Mouse (Mus musculus) left cerebral cortex, adult 9 months (tissue): ENCODE measurements at regions not wholly inside any gene's neighbourhood (a gene's known extent, or its start where the extent isn't known, plus 50 kb on each side); places are given as distances from the start of the nearest gene placed in this dataset.

Experiments used
- DNase-seq, 2 experiments: peaks; one replicate each; pipeline ENCODE4 v3.0.0; 2022; ENCODE audit warnings: low spot score in 2 of 2

- no peak for DNase-seq
Observed at GRCm38 (mm10) chr3:137482546-137482945, 138.9 kb upstream of the Ddit4l start.

DNA sequence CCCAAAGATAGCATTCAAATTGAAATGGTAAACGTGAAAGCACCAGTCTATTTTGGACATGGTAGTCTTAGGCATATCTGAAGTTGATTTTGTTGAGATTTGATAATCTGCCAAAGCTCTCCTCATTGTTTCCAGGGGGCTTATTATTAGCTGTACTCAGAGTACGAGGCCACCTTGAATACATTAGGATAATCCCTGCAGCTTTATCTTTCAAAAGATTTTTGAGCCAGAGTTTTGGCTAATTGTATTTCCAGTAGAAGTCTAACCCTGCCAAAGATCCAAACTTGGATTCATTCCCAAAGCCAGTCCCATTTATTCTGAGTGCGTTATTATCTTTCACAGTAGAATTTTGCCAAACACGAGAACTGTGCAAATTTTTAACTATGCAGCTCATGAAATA, 138.4 kb upstream of the Ddit4l start:
- no peak for DNase-seq

- no peak for DNase-seq
Observed at GRCm38 (mm10) chr3:137489592-137489991, 131.8 kb upstream of the Ddit4l start.

- peak in 1 of 2 experiments; percentile 21 for DNase-seq
Observed at GRCm38 (mm10) chr3:137491508-137492019, 129.8 kb upstream of the Ddit4l start.

GRCm38 (mm10) chr3:137498343-137498742, 123.1 kb upstream of the Ddit4l start:
- DNase-seq = no peak

GRCm38 (mm10) chr3:137511283-137511682, 110.1 kb upstream of the Ddit4l start:
- no peak for DNase-seq

DNA sequence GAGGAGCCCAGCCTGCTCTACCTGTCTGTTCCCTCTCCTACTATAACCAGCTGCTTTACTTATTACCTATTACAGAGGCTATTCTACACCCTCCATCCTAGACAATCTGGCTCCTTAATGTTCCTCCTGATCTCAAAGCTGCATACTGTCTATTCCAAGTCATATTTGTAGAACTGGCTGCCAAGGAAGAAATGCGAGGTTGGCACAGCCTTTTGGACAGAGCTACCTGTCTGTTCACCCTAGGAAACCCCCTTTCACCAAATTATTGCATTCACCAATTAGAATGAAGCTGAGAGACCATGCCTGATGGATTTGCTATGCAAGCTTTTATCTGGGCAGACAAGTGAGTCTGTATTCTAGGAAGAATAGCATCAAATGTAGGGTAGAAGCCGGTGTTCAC, 109.0 kb upstream of the Ddit4l start:
- DNase-seq = no peak

- peak; percentile 35 to 76 for DNase-seq
Observed at GRCm38 (mm10) chr3:137513026-137513425, 108.4 kb upstream of the Ddit4l start.

DNA sequence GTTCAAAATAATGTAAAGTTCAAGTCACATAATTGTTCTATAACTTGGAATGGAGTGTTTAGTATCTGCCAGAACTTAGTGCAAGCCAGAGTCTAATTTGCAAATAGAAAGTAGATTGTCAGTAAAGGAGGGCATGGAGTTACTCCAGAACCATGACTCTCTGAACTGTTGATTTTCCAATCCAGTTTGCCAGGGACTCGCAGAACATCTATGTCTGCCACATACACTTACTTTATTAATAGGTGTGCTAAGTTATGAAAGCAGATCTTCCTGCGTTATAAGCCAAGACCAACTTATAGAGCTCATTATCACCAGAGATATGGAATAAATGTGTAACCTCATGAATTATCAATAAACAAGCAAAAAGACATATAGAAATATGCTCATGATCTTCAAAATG, 107.2 kb upstream of the Ddit4l start:
- no peak for DNase-seq

GRCm38 (mm10) chr3:137517433-137517832, 104.0 kb upstream of the Ddit4l start:
- DNase-seq = no peak

DNA sequence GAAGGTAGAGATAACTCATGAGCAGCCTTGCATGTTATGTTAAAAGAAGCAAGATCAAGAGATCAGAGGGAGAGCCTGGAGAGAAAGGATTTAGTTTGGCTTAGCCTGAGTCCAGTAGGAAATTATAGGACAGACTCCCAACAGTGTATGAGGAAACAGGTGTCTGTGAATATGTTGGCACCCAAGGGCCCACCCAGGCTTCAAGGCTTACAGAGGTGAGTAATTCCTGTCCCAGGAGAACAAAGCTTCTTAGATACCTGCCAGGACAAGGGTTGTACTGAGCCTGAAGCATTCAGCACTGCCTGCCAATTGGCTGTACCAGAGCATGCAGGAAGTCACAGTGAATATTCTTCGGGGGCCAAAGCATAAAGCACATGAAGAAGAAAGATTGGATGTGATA, 101.2 kb upstream of the Ddit4l start:
- DNase-seq = no peak

DNA sequence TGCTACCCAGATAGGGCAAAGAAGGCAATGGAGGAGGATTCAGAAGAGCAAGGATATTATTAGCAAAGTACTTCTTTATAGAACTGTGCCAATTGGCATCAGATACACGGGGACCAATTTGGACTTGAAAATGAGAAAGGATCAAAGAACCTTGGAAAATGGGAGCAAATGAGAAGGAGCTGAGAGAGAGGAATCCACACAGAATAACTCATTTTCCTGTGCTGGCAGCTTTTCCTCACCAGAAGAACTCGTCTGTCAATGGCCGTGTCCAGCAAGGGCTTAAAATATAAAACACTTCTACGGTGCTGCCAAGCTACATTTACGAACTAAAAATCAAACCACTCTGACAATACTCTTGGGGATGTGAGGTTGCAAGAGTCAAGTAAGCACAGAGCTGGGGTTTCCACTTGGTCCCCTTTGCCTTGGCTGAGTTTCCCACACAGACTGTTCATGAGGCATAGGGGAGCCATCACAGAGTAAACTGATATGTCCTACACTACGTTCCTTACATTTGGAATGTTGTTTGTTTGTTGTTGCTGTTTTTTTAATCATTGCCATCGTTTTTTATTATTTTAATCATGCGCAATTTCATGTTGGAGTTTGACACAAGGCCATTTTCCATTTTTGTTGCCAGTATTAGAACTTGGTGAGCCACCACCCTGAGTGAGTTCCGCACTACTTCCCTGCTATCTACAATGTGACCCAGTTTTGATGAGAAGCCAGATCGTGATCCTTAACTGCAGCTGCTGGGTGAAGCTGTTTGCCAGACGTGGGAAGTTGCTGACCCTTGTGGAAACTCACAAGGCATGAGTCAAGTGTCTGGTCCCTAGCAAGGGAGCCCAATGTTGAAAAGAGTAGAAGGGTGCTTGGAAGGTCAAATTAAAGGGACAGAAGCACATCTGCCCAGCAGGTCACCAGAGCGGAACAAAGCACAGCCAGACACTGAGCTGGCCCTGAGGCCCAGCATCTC, 95.5 kb upstream of the Ddit4l start:
- DNase-seq = no peak

DNA sequence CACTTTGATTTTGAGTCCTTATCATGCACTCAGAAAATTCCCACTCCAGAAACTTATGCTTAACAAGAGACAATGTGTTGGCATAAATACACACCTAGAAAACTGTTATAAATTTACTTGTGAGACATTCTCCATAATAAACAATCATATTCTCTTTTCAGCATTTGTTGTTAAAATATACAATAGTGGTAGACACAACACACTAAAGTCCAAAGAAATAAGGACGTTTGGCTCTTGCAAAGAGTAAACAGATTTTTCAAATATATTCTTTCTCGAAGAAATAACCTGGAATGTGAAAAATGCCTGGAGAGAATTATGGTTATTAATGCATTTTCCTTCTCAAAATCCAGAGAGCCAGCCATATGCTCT, 91.8 kb upstream of the Ddit4l start:
- DNase-seq = no peak

DNA sequence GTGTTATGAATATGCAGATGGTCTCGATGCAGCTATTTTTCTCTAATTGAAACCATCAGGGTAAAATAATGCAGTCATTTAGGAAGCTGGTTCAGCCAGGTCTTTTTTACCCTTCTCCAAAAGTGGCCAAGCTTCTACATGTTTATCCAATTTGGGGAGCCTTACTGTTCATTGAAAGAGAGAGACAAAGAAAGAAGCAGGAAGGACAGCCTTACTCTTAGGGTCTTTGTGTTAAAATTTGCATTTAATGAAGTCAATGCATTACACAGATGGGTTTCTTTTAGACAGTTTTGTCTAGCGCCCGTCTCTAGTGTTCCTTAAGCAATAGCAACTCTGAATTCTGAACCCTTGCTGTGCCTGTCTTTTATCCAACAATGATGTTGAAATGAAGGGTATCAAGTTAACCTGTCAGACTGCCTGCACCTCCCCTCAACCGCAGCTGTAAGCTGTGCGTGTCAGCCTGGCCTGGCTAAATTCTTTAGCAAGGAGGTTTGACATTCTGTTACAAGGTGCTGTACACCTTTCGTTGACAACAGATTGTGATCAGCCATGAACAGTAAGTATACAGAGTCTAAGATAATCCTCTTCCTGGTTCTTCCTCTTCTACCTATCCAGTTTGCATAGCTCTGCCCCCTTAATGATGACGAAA, 91.3 kb upstream of the Ddit4l start:
- DNase-seq = no peak

DNA sequence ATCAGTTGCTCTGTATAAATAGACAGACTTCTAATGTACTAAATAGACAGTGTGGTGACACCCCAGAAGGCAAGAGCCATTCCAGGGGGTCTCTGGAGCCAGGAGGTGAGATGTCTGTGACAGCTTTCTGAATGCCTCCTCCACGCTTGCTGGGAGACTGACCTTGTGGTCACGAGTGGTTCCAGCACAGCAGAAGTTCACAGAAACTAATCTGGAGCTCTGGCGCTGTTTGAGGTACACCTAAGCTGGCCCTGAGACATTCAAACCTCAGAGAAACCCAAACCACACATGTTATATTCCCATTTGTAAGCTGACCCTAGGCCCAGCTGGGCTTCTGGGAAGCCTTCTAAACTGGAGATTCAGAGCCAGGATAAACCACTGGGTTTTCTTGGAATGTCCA, 79.7 kb upstream of the Ddit4l start:
- DNase-seq = no peak

GRCm38 (mm10) chr3:137542343-137542742, 79.1 kb upstream of the Ddit4l start:
- no peak for DNase-seq

GRCm38 (mm10) chr3:137547414-137547877, 74.0 kb upstream of the Ddit4l start:
- DNase-seq = no peak

GRCm38 (mm10) chr3:137547938-137548337, 73.5 kb upstream of the Ddit4l start:
- no peak for DNase-seq

DNA sequence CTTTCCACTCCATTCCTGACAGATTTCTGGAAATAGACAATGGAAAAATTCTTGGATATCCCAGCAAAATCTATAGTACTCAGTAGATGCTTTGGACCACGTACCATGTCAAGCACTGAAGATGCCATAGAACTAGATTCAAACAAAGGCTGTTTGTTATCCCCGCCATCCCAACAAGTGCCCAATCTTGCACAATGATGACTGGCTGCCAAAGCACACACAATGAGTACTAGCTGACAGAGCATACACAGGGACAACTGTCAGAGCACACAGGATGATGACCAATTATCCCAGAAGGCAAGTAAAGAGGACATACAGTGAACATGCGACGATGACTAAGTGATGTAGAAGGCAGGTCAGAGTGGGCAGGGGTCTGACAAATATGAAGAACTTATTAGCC, 70.7 kb upstream of the Ddit4l start:
- no peak for DNase-seq

- DNase-seq = no peak
Observed at GRCm38 (mm10) chr3:137552472-137553336, 68.7 kb upstream of the Ddit4l start.

- DNase-seq = peak; percentile 40 to 76
Observed at GRCm38 (mm10) chr3:137560851-137561449, 60.5 kb upstream of the Ddit4l start.
